Mouse (Mus musculus) ES-E14 (cell line): ENCODE results near the gene Psmd3. TPM values are rescaled to one million over a fixed set of nuclear protein-coding genes. Genes with fewer than 3 reads are reported as not detected.

Experiments used
- DNase-seq: peaks from one replicate; pipeline ENCODE4 v3.0.0-alpha.2; 2013; ENCODE audit warnings: low read depth, low spot score
- H3K27ac ChIP-seq: 2 replicates; pipeline ENCODE4 v1.5.1; 2012; ENCODE audit warnings: low read depth, mild to moderate bottlenecking, low read length, moderate library complexity, mixed read lengths; ENCODE audit not compliant: poor library complexity, insufficient read depth, severe bottlenecking
- H3K36me3 ChIP-seq: 2 replicates; pipeline ENCODE4 v1.6.1; 2012; ENCODE audit warnings: mild to moderate bottlenecking, low read length, moderate library complexity, mixed read lengths; ENCODE audit not compliant: control insufficient read depth, poor library complexity, insufficient read depth, severe bottlenecking
- H3K4me1 ChIP-seq, 2 experiments: fragments of 150-350 bp in 1 of 2; sonication (generic) in 1 of 2; 2 replicates each; pipeline ENCODE4 v1.6.1; 2012; ENCODE audit warnings: low read length in 2 of 2, mild to moderate bottlenecking in 1 of 2, mixed read lengths in 1 of 2; ENCODE audit not compliant: control insufficient read depth in 2 of 2, insufficient read depth in 2 of 2, poor library complexity in 1 of 2
- H3K4me3 ChIP-seq, 2 experiments: fragments of 150-350 bp in 1 of 2; sonication (generic) in 1 of 2; 2 replicates each; pipeline ENCODE4 v1.5.1; 2012; ENCODE audit warnings: low read length in 2 of 2, low read depth in 1 of 2, mild to moderate bottlenecking in 1 of 2, mixed read lengths in 1 of 2; ENCODE audit not compliant: insufficient read depth in 1 of 2, poor library complexity in 1 of 2, severe bottlenecking in 1 of 2
- H3K9ac ChIP-seq: 2 replicates; pipeline ENCODE4 v1.6.1; 2012; ENCODE audit warnings: low read depth, mild to moderate bottlenecking, low read length, mixed read lengths; ENCODE audit not compliant: poor library complexity, insufficient read depth, severe bottlenecking
- H3K9me3 ChIP-seq: fragments of 150-350 bp; sonication (generic); 2 replicates; pipeline ENCODE4 v1.6.1; 2012; ENCODE audit warnings: low read depth, mild to moderate bottlenecking, low read length; ENCODE audit not compliant: control insufficient read depth, insufficient read depth
- CHD2 ChIP-seq: IDR thresholded peaks from 2 replicates; pipeline ENCODE4 v1.6.1; 2014; ENCODE audit warnings: mild to moderate bottlenecking, low read depth, low read length, inconsistent platforms
- HCFC1 ChIP-seq: IDR thresholded peaks from 2 replicates; pipeline ENCODE4 v1.6.1; 2012; ENCODE audit warnings: low read length, inconsistent platforms, borderline replicate concordance; ENCODE audit not compliant: insufficient read depth
- MAFK ChIP-seq: IDR thresholded peaks from 2 replicates; pipeline ENCODE4 v1.6.1; 2014; ENCODE audit warnings: mild to moderate bottlenecking, low read depth, low read length, inconsistent platforms; ENCODE audit not compliant: insufficient read depth
- ZC3H11A ChIP-seq: IDR thresholded peaks from 2 replicates; pipeline ENCODE4 v1.6.1; 2012; ENCODE audit warnings: low read depth, mild to moderate bottlenecking, inconsistent platforms, low read length, borderline replicate concordance
- ZNF384 ChIP-seq: IDR thresholded peaks from 2 replicates; pipeline ENCODE4 v1.6.1; 2012; ENCODE audit warnings: low read depth, low read length, inconsistent platforms
- in situ Hi-C, 2 experiments: fragments of 600-800 bp; cut with MboI; formaldehyde crosslinking; loops; one replicate each; pipeline ENCODE4 v1.15.1; 2025; ENCODE audit warnings: low sequenced_read_pairs in 2 of 2, inconsistent platforms in 1 of 2; ENCODE audit not compliant: unreplicated experiment in 2 of 2
- total RNA-seq: library from RNA; depleted of rRNA; stranded (reverse); fragments of 300-350 nt; gene quantifications from 2 replicates; pipeline ENCODE4 v1.2.3, GENCODE M21; 2012

Gene Psmd3
- total RNA-seq, 1 experiment = 408 TPM

GRCm38 (mm10) chr11:98720756-98721155, 38.4 kb downstream of the Psmd3 start:
- no peak for TF ChIP-seq ZC3H11A
- TF ChIP-seq CHD2 = no peak
- no peak for TF ChIP-seq ZNF384
- TF ChIP-seq HCFC1 = no peak
- TF ChIP-seq MAFK = no peak
- Histone ChIP-seq H3K36me3 (peaks cover 6% of the 10 kb centered on the region; the same call in 1 of the 2 replicates), H3K9me3 (no peaks in the 10 kb centered on the region)

DNA sequence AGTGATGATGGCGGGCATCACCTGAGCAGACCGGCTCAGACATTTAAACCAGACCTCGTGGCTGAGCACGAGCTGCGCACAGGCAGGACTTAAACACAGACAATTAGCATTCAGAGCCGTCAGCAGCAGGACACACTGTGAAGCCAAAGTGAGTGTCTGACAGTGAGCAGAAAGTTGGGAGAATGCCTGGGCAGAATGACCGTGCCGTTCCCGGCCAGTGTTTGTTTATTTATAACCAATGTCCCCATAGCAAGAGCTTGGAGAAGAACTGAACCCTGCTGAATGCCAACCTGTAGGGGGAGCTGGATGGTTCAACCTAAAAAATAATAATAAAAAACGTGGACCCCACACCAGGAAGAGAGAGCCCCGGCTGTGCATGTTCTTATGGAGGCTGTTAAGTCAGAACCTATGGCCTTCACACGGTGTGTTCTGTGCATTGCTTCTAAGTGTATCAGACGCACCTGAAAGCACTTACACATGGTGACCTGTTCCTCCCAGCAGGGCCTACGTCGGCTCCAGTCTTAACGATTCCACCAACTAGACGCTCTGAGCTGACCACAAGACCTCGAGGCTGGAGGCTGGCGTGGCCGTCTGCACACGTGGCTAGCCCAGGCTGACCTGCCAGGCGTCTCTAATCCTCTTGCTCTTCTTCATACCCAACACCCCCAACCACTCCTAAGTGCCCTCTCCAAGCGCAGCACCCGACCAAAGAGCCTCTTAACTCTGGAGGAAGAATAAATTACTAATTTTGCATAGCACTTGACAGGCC, 39.3 kb downstream of the Psmd3 start:
- H3K9me3 ChIP-seq = no peaks in the 10 kb centered on the region
- H3K27ac ChIP-seq = no peak overlapping the region
- H3K9ac ChIP-seq = no peak overlapping the region
- H3K4me1 ChIP-seq = peaks cover 0 to 18% of the 10 kb centered on the region in 2 experiments; a peak in 2 of 4 replicates
- in situ Hi-C loops = no loop called here
- no peak for DNase-seq
- peaks cover 4% of the 10 kb centered on the region; the same call in 1 of the 2 replicates for H3K36me3 ChIP-seq
- TF ChIP-seq ZC3H11A (no peak), ZNF384 (no peak), HCFC1 (no peak), MAFK (no peak), CHD2 (no peak)
- H3K4me3 ChIP-seq = no peak overlapping the region

More at GRCm38 (mm10) chr11:98720756-98721155, 38.4 kb downstream of the Psmd3 start:
- H3K9ac ChIP-seq = no peak overlapping the region
- in situ Hi-C loops = no loop called here
- no peak overlapping the region for H3K4me3 ChIP-seq
- no peak overlapping the region for H3K27ac ChIP-seq
- peaks cover 0 to 21% of the 10 kb centered on the region in 2 experiments; a peak in 2 of 4 replicates for H3K4me1 ChIP-seq
- no peak for DNase-seq

DNA sequence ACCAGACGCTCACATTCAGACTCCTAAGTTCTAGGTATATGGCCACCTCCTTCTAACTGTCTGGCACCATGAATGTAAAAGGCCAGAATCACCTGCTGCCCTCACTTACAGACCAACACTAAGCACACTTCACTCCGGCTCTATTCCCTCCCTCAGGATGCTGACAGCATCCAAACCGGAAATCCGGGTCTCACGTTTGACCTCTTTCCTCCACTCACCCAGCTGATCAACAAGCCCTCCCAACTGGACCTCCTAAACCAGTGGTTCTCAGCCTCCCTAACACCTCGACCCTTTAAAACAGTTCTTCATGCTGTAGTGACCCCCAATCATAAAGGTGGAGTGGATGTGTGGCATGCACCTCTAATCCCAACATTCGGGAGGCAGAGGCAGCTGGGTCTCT, 40.7 kb downstream of the Psmd3 start:
- Histone ChIP-seq H3K9ac (no peak overlapping the region), H3K4me3 (no peak overlapping the region), H3K36me3 (no peaks in the 10 kb centered on the region), H3K4me1 (peaks cover 0 to 15% of the 10 kb centered on the region in 2 experiments; a peak in 2 of 4 replicates), H3K27ac (no peak overlapping the region), H3K9me3 (no peaks in the 10 kb centered on the region)
- no peak for TF ChIP-seq ZNF384
- in situ Hi-C loops = no loop called here
- DNase-seq = no peak

DNA sequence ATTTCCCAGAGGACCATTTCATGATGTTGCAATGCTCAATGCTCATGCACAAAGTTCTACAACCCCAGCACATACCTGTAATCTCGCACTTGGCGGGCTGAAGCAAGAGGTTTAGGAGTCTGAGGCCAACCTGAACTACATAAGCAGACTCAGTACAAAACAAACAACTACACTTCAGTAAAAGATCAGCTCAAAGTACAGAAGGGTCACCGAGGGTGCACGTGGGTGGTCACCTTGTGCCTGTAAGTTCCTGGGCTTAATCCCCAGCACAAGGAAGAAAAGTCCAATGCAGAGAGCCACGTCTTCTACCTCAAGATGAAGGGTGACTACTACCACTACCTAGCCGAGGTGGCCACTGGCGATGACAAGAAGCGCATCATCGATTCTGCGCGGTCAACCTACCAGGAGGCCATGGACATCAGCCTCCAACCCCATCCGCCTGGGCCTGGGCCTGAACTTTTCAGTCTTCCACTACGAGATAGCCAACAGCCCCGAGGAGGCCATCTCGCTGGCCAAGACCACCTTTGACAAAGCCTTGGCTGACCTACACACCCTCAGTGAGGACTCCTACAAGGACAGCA, 43.7 kb downstream of the Psmd3 start:
- no peak overlapping the region for H3K27ac ChIP-seq
- TF ChIP-seq MAFK = no peak
- no peak for TF ChIP-seq ZC3H11A
- no peak for TF ChIP-seq ZNF384
- TF ChIP-seq CHD2 = no peak
- no peak for TF ChIP-seq HCFC1
- no peaks in the 10 kb centered on the region for H3K36me3 ChIP-seq
- peaks cover 0 to 2% of the 10 kb centered on the region in 2 experiments; a peak in 1 of 4 replicates for H3K4me1 ChIP-seq
- in situ Hi-C loops = no loop called here
- no peak for DNase-seq
- H3K9ac ChIP-seq = no peak overlapping the region
- no peaks in the 10 kb centered on the region for H3K9me3 ChIP-seq
- H3K4me3 ChIP-seq = no peak overlapping the region
